Mouse (Mus musculus) naive thymus-derived CD4-positive, alpha-beta T cell, adult 2 months (primary cell): ENCODE results near the gene Gm49318.

Source experiments
- DNase-seq: peaks from one replicate; pipeline ENCODE4 v3.0.0-alpha.2; 2011; ENCODE audit warnings: low read depth

Gm49318 gene

GRCm38 (mm10) chr9:22069881-22070553, 1.0 kb downstream of the Gm49318 start:
- no peak for DNase-seq

- DNase-seq, result no peak
These were observed 3.9 kb downstream of the Gm49318 start for GRCm38 (mm10) chr9:22067195-22067594.

- peak; percentile 67 for DNase-seq
These were observed 4.6 kb downstream of the Gm49318 start for GRCm38 (mm10) chr9:22066433-22066832.

DNA sequence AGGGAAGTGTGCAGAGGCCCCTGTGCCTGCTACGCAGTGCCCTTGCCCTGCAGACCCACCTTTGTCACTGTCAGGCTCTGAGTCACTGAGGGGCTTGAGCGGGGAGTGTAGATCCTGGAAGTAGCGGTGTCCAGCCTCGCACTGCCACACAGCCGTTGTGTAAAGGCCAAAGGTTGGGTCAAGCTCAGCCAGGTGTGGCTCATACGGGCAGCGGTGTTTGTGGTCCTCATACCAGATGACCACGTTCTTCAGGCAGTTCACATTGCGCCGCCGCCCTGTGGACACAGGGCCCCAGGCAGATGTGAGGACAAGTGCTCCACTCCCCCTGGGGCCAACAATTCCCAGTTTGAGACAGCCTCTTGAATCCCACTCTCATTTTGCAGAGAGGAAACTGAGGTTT, 5.4 kb downstream of the Gm49318 start:
- DNase-seq, result no peak

DNA sequence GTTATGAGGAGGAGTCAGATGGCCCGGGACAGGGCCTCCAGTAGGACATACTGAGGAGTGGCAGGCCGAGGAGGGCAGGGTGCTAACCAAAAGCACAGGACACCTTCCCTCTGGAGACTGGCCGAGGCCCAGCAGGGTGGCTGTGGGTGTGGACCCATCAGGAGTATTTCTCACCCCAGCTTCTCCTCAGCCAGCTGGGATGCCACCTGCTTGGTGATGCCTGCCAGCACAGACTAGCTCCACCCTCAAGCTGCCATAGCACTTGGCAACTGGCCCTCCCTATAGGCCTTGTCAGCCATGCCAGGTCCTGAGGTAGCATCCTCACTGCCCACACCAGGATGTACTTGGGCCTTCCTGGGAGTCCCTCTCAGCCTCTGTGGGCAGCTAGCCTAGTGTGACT, 6.7 kb downstream of the Gm49318 start:
- DNase-seq, result no peak

GRCm38 (mm10) chr9:22061339-22061738, 9.7 kb downstream of the Gm49318 start:
- no peak for DNase-seq

DNA sequence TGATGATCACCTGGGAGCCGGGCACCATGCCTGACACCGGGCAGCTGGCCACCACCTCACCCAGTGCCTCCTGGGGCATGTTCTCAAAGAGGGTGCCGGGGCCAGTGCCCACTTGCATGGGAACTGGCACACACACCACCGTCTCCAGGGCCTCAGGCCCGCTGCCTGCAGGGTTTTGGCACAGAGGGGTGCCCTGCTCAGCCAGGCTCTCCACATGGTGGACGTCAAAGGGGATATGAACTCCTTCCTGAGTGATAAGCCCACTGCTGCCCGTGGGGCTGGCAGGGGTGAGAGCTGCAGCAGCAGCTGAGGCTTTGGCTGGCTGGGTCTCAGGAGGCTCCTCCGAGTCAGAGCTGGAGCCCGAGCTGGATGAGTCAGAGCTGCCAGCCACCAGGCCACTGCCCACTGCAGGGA, 13.0 kb downstream of the Gm49318 start:
- DNase-seq, result no peak

GRCm38 (mm10) chr9:22057031-22057517, 14.0 kb downstream of the Gm49318 start:
- no peak for DNase-seq

GRCm38 (mm10) chr9:22056303-22056910, 14.7 kb downstream of the Gm49318 start:
- DNase-seq, result no peak

GRCm38 (mm10) chr9:22055713-22056112, 15.3 kb downstream of the Gm49318 start:
- no peak for DNase-seq

DNA sequence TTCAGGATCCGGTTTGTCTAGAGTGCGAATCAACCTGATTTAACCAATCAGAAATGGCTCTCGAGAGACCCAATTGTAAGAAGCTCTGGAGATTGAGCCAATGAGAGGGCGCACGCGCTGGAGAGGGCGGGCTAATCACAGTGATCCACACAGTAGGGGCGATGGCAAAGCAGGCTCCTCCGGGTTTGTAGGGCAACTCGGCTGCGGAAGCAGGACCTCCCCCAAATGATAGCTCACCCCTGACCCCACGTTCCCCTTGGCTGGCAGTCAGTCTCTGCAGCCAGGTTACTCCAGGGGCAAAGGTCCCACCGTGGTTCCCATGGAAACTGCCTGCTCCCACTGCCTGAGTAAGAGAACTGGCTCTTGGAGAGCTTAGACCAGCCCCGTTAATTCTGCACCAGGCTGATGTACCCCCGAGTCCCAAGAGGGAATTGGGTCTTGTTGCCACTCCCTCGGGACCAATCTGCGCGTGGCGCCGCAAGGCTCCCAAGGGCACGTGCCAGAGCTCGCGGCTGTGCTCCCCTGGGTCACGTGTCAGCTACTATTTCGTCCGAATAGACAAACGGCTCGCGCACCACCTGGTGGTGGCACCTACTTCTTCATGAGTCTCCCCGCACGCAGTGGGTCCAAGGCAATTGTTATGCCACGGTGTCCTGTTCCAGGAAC, 16.5 kb downstream of the Gm49318 start:
- peak; percentile 85 for DNase-seq

- no peak for DNase-seq
These were observed 17.4 kb downstream of the Gm49318 start for GRCm38 (mm10) chr9:22053657-22054056.

- DNase-seq, result peak; percentile 43
These were observed 19.2 kb downstream of the Gm49318 start, which contains the start of gene Elavl3 for GRCm38 (mm10) chr9:22051958-22052254. TSS of gene Elavl3 (minus strand) at chr9:22052023.

DNA sequence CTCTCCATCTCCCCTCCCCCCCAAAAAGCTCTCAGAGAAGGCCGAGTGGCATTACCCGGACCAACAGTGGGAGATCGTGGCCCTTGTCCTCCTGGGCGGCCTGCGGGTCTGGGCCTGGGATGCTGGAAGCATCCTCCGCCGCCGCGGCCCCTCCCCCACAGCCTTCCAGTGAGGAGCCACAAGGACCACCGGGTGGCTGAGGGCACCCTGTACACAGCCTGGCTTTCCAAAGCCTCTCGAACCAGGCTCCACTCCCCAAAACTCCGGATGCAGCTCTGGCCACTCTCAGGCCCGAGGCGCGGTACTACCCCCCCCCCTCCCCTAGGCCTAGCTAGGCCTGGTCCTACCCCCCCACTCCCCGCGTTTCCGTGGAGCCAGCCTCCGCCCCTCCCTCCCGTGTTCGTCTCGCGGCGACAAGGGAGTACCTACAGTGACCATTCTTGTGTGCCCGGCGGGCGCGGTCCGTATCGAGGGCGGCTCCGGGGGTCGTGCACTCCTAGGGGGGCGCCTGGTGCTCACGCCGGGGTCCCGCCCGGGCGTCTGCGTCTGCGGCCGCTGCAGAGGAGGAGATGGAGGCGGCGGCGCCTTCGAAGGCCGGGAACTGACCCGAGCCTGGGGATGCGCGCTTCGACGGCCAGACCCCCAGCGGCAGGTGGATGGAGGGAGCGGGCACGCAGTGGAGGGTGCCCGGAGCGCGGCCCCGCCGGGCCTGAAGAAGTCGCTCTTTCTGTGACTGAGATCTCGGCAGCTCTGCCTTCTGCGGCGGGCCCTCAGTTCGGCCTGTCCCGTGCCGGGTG, 19.7 kb downstream of the Gm49318 start:
- peak; percentile 33 for DNase-seq

GRCm38 (mm10) chr9:22050351-22050889, 20.6 kb downstream of the Gm49318 start:
- DNase-seq, result peak; percentile 52

DNA sequence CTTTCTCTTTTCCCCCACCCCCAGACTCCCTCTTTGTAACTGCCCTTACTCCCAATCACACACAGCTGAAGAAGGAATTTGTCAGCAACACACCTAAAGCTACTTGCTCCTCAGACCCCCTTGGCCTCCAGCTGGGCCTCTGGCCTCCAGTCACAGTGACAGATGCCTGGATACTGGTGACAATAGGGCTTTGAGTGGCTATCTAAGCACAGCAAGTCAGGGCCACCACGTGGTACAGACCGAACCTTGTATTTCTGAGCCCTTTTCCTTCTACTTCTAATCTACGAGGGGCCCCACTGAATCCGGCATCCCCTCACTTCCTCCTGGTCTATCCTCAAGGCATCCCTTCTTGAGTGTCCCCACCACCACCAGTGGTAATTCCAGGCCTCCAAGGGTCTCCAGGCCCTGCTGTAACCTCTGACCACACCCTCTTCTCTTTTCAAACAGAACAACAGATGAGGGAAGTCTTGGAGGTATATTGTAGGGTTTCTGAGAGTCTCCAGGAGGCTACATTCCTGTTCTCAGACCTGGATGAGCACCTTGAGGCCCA, 21.3 kb downstream of the Gm49318 start:
- no peak for DNase-seq

DNA sequence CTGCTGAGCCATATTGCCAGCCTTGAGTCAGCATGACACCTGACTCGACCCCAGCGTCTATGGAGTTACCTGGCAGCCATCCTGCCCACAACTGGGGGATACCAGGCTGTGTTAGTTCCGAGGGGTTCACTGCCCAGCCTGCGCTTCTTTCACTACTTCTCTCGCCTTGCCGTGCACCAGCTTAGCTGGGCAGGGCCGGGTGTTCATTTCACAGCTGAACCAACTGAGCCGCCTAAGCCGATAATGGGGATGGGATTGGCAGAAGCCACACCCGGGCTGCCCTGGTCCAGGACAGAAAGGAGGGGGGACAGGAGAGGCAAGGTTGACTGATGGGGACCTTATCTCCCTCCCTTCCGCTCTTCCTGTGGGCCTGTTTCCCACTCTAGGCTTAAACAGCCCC, 21.7 kb downstream of the Gm49318 start:
- DNase-seq, result no peak

DNA sequence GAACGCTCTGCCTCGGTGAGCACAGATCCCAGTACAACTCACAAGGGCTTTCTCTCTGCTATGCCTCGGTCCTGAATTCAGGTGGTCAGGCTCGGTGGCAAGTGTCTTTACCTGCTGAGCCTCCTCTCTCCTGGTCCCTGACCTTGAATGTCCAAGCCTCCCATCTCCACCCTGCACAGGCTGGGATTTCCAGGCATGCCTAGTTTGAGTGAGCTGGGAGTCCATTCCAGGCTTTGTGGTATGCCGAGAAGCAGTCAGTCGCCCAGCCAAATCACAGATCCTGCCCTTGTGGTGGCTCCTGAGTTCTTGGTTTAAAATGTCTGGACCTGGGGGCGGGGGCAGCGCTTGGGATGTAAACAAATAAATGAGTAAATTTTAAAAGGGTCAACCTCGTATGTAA, 23.7 kb downstream of the Gm49318 start:
- DNase-seq, result no peak

GRCm38 (mm10) chr9:22041832-22042231, 29.2 kb downstream of the Gm49318 start:
- no peak for DNase-seq

- no peak for DNase-seq
These were observed 33.2 kb downstream of the Gm49318 start for GRCm38 (mm10) chr9:22037826-22038225.

DNA sequence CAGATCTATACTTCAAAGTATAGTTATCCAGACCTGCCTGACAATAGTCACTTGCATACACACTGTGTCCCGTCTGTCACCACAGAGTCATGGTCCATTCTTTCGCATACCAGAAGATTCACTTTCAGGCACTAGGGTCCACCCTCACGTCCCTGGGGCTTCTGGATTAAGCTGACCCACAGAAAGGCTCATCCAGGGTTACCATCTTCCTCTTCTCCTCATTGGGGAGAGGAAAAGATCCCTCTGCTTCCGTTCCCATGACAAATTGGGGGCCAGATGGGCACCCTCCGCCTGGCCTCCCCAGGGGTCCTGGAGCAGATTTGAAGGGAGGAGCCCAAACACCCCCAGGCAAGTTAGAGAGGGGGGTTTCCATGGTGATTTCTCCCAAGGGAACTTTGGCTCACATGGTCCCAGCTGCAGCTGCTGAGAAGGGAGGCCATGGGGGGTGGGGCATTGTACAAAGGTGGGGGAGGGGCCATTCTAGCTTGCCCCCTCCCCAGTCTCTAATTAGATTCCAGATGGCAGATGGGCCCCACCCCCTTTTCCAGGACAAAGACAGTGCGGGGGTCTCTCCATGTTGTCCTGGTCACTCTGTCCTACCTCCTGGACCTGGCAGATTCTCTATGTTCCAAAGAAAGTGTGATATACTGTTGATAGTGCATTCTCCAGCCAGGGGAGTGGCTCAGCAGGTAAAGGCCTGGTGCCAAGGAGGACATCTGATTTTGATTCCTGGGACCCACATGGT, 35.6 kb downstream of the Gm49318 start:
- no peak for DNase-seq
